Mouse (Mus musculus) adipose tissue, adult 10 weeks (tissue): ENCODE results near the gene Hmgcl. TPM values are rescaled to one million over a fixed set of nuclear protein-coding genes. Genes with fewer than 3 reads are reported as not detected.

Experiments
- polyA plus RNA-seq: library from polyadenylated mRNA; stranded (reverse); fragments of 350-450 nt; fragmentation: Illumina TruSeq; extraction: RNeasy Lipid Tissue Mini Kit (QIAGEN cat#74804); gene quantifications from one replicate; pipeline ENCODE4 v1.2.3, GENCODE M21; 2014; ENCODE audit warnings: low read depth, low replicate concordance

Gene Hmgcl
- 52.3 TPM for polyA plus RNA-seq

DNA sequence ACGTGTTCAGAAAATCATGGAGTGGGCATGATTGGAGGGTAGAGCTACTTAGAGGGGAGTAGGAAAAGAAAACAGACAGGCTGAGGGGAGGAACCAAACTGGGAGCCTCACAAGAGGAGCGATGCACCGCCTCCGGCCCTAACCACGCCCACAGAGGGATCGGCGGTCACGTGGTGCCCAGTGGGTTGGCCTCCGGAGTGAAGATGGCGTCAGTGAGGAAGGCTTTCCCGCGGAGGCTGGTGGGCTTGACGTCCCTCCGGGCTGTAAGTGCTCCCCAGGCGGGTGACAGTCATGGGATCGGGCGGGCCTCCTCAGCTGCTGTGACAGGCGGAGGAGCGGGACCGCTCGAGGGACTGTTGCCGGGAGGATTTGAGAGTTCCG is at the start of gene Hmgcl:
Gene Hmgcl (plus strand): TSS at position 171 of the 381 bp plus-strand sequence.

GRCm38 (mm10) chr4:135920304-135921241 is 25.7 kb upstream of the Hmgcl start, which contains the start of gene Fuca1:
Gene Fuca1 (plus strand): TSS chr4:135920735.

GRCm38 (mm10) chr4:135963457-135964193 is 17.4 kb downstream of the Hmgcl start, which contains the start of gene Gale:
Gene Gale (plus strand): TSS chr4:135963727.

DNA sequence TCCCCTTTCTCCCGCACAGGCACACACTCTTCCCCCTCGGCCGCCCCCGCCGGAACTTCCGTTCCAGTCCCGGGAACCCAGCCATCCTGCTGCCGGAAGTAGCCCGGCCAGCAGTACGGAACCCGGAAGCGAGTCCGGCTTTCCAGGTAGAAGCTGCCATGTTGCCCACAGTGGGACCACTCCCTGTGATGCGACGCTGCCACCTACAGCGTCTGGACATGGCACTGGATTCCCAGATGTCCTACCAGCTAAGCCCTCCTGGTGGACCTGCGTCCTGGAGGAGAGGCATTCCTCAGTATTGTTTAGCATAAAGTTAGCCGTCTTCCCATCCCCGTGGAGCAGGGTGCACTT is 26.3 kb downstream of the Hmgcl start, which contains the start of gene Lypla2:
Gene Lypla2 (minus strand): TSS at position 71 of the 351 bp plus-strand sequence.

GRCm38 (mm10) chr4:135986943-135987710 is 40.9 kb downstream of the Hmgcl start, which contains the start of gene Pithd1:
Gene Pithd1 (minus strand): TSS chr4:135987264.

Other genes starting within 250 kb of the Hmgcl start
- 0.48 TPM for gene Il22ra1, start 218.3 kb upstream of the Hmgcl start, polyA plus RNA-seq
- 2.2 TPM for gene Myom3, start 186.7 kb upstream of the Hmgcl start, polyA plus RNA-seq
- 89.6 TPM for gene Srsf10, start 90.7 kb upstream of the Hmgcl start, polyA plus RNA-seq
- gene Pnrc2, start 72.6 kb upstream of the Hmgcl start, polyA plus RNA-seq: 131 TPM
- 0.78 TPM for gene Cnr2, start 51.1 kb upstream of the Hmgcl start, polyA plus RNA-seq
- gene Fuca1, start 25.7 kb upstream of the Hmgcl start, polyA plus RNA-seq: 212 TPM
- gene Gale, start 17.3 kb downstream of the Hmgcl start, polyA plus RNA-seq: 29.9 TPM
- gene Lypla2, start 26.2 kb downstream of the Hmgcl start, polyA plus RNA-seq: 50.2 TPM
- 46.8 TPM for gene Pithd1, start 40.8 kb downstream of the Hmgcl start, polyA plus RNA-seq
- 24.2 TPM for gene Eloa, start 75.3 kb downstream of the Hmgcl start, polyA plus RNA-seq
- 1,130 TPM for gene Rpl11, start 107.0 kb downstream of the Hmgcl start, polyA plus RNA-seq
- 58.8 TPM for gene Id3, start 197.0 kb downstream of the Hmgcl start, polyA plus RNA-seq
- gene E2f2, start 225.9 kb downstream of the Hmgcl start, polyA plus RNA-seq: 0.99 TPM